Comparison of ENCODE assay signal across 15 mouse cellular contexts in genomic region chr13:102127933-102128430, GRCm38 (mm10).
"Had no signal": no experiment of that assay in that cellular context is flagged by ENCODE, and none has a peak within 500 bp of the region (broad histone marks: within the 10 kb centered on the region; RNA-seq: fewer than 3 reads in every experiment).

No protein-coding gene starts in this region.

- H3K27me3 ChIP-seq: midbrain, embryonic 12.5 days; neural tube, embryonic 13.5 days; neural tube, embryonic 15.5 days had no signal

- DNase-seq: lung, adult 18-20 months; lung, embryonic 14.5 days; lung, postnatal 10 days; lung, postnatal 4 days; midbrain, embryonic 14.5 days; retina, postnatal 1 day; right cerebral cortex, adult 18-20 months; right cerebral cortex, postnatal 25 days; thymus, adult 18-20 months; thymus, postnatal 25 days had no signal

- H3K36me3 ChIP-seq: midbrain, embryonic 10.5 days; midbrain, embryonic 12.5 days; neural tube, embryonic 13.5 days; neural tube, embryonic 15.5 days had no signal

- ATAC-seq: midbrain, embryonic 16.5 days had no signal
